Mouse (Mus musculus) cerebellum, postnatal 36 days (tissue): ENCODE data around the gene Etnk1.
A peak's percentile ranks its signal among the peaks of the same experiment; 100 is the strongest.
"Not testable (repeated sequence)": the region's sequence is repeated elsewhere in the genome, so short reads cannot be mapped to it uniquely, and the experiment has no call there.

ENCODE experiments used
- DNase-seq, 2 experiments: peaks; one replicate each; pipeline ENCODE4 v3.0.0; 2021 to 2022; ENCODE audit warnings: mixed read lengths in 2 of 2

Etnk1 gene

GRCm38 (mm10) chr6:143151081-143151995 is 15.7 kb upstream of the Etnk1 start:
- DNase-seq, result not testable (repeated sequence)

GRCm38 (mm10) chr6:143152321-143152827 is 14.6 kb upstream of the Etnk1 start:
- no peak for DNase-seq

GRCm38 (mm10) chr6:143153160-143153559 is 13.9 kb upstream of the Etnk1 start:
- DNase-seq, result no peak

GRCm38 (mm10) chr6:143153751-143154494 is 13.1 kb upstream of the Etnk1 start:
- DNase-seq, result no peak

GRCm38 (mm10) chr6:143154885-143155284 is 12.1 kb upstream of the Etnk1 start:
- no peak for DNase-seq

GRCm38 (mm10) chr6:143155996-143156395 is 11.0 kb upstream of the Etnk1 start:
- DNase-seq, result no peak

GRCm38 (mm10) chr6:143156684-143157083 is 10.3 kb upstream of the Etnk1 start:
- no peak for DNase-seq

GRCm38 (mm10) chr6:143157401-143157800 is 9.6 kb upstream of the Etnk1 start:
- no peak for DNase-seq

- DNase-seq, result no peak
These were observed 6.3 kb upstream of the Etnk1 start for GRCm38 (mm10) chr6:143160572-143161231.

GRCm38 (mm10) chr6:143162161-143162877 is 4.7 kb upstream of the Etnk1 start:
- DNase-seq, result no peak

- DNase-seq, result no peak
These were observed 2.8 kb upstream of the Etnk1 start for GRCm38 (mm10) chr6:143163956-143164905.

GRCm38 (mm10) chr6:143164906-143165255 is 2.1 kb upstream of the Etnk1 start:
- no peak for DNase-seq

- peak in 1 of 2 experiments; percentile 20 for DNase-seq
These were observed 1.4 kb upstream of the Etnk1 start for GRCm38 (mm10) chr6:143165404-143166257.

- no peak for DNase-seq
These were observed 443 bp downstream of the Etnk1 start for GRCm38 (mm10) chr6:143167409-143167919.

- no peak for DNase-seq
These were observed 1.1 kb downstream of the Etnk1 start for GRCm38 (mm10) chr6:143167981-143168674.

- no peak for DNase-seq
These were observed 2.4 kb downstream of the Etnk1 start for GRCm38 (mm10) chr6:143169385-143169784.

GRCm38 (mm10) chr6:143170166-143170960 is 3.3 kb downstream of the Etnk1 start:
- DNase-seq, result no peak

- DNase-seq, result no peak
These were observed 4.0 kb downstream of the Etnk1 start for GRCm38 (mm10) chr6:143171066-143171465.
